Mouse (Mus musculus) kidney, adult 2 months (tissue): ENCODE results near the gene Capn3. TPM values are rescaled to one million over a fixed set of nuclear protein-coding genes. Genes with fewer than 3 reads are reported as not detected.

ENCODE experiments used
- DNase-seq: peaks from one replicate; pipeline ENCODE4 v3.0.0; 2021
- H3K27ac ChIP-seq: fragments of 200-500 bp; 2 replicates; pipeline ENCODE4 v1.5.1; 2012; ENCODE audit warnings: low read depth, low read length, control low read depth, inconsistent platforms; ENCODE audit not compliant: insufficient read depth
- H3K27me3 ChIP-seq: fragments of 200-500 bp; replicated peaks from 2 replicates; pipeline ENCODE4 v1.6.1; 2012; ENCODE audit warnings: mild to moderate bottlenecking, moderate library complexity, low read length, inconsistent platforms; ENCODE audit not compliant: control insufficient read depth, insufficient read depth
- H3K36me3 ChIP-seq: fragments of 200-500 bp; 2 replicates; pipeline ENCODE4 v1.6.1; 2012; ENCODE audit warnings: mild to moderate bottlenecking, moderate library complexity, low read length, inconsistent platforms; ENCODE audit not compliant: control insufficient read depth, insufficient read depth
- H3K4me1 ChIP-seq: fragments of 200-500 bp; 2 replicates; pipeline ENCODE4 v1.6.1; 2011; ENCODE audit warnings: low read length; ENCODE audit not compliant: control insufficient read depth, insufficient read depth
- H3K4me3 ChIP-seq: fragments of 200-500 bp; 2 replicates; pipeline ENCODE4 v1.5.1; 2011; ENCODE audit warnings: mild to moderate bottlenecking, low read depth, low read length, control low read depth; ENCODE audit not compliant: insufficient read depth
- CTCF ChIP-seq: fragments of 200-500 bp; conservative IDR thresholded peaks from 2 replicates; pipeline ENCODE4 v1.5.1; 2011; ENCODE audit warnings: low read depth, mild to moderate bottlenecking, control low read depth, low read length, moderate library complexity, mixed read lengths; ENCODE audit not compliant: insufficient read depth, insufficient read length
- POLR2A ChIP-seq: fragments of 200-500 bp; IDR thresholded peaks from one replicate; pipeline ENCODE4 v1.6.1; 2011; ENCODE audit warnings: low read depth, low read length, control low read depth
- WGBS: fragments of 180-500 bp; shearing (Covaris S2); methylation state at CpG from one replicate; pipeline ENCODE4 v1.1.7; 2018; 5-methylcytosine and 5-hydroxymethylcytosine counted together
- polyA plus RNA-seq: library from polyadenylated mRNA; depleted of rRNA; stranded (reverse); fragments of >200 nt; gene quantifications from 2 replicates; pipeline ENCODE4 v1.2.3, GENCODE M21; 2012

Capn3 gene
- polyA plus RNA-seq, 1 experiment: 1.0 TPM

- DNase-seq: no peak
- H3K27ac ChIP-seq: no peak overlapping the region
- no peaks in the 10 kb centered on the region for H3K27me3 ChIP-seq
- TF ChIP-seq POLR2A (no peak), CTCF (no peak)
- H3K36me3 ChIP-seq: peaks cover 2% of the 10 kb centered on the region; the same call in 1 of the 2 replicates
- no peaks in the 10 kb centered on the region for H3K4me1 ChIP-seq
- H3K4me3 ChIP-seq: no peak overlapping the region
- 93% methylated on average over 2 of the region's 2 CpGs for WGBS
Measured at GRCm38 (mm10) chr2:120464732-120465396, 9.0 kb downstream of the Capn3 start.

- no peak overlapping the region for H3K27ac ChIP-seq
- no peak overlapping the region for H3K4me3 ChIP-seq
- no peaks in the 10 kb centered on the region for H3K4me1 ChIP-seq
- H3K36me3 ChIP-seq: no peaks in the 10 kb centered on the region; the same call in 1 of the 2 replicates
- no peak for DNase-seq
- no peaks in the 10 kb centered on the region for H3K27me3 ChIP-seq
- WGBS: 81% methylated on average over 5 of the region's 5 CpGs
- no peak for TF ChIP-seq CTCF
- no peak for TF ChIP-seq POLR2A
Measured at GRCm38 (mm10) chr2:120465397-120465785, 9.6 kb downstream of the Capn3 start.

- no peak for TF ChIP-seq CTCF
- no peak for TF ChIP-seq POLR2A
- H3K27me3 ChIP-seq: no peaks in the 10 kb centered on the region
Measured at GRCm38 (mm10) chr2:120468011-120468410, 12.2 kb downstream of the Capn3 start.

GRCm38 (mm10) chr2:120469220-120469619, 13.4 kb downstream of the Capn3 start:
- Histone ChIP-seq H3K27ac (no peak overlapping the region), H3K36me3 (no peaks in the 10 kb centered on the region), H3K27me3 (no peaks in the 10 kb centered on the region), H3K4me3 (no peak overlapping the region), H3K4me1 (no peaks in the 10 kb centered on the region)
- WGBS: 87% methylated on average over 3 of the region's 3 CpGs
- TF ChIP-seq CTCF (no peak), POLR2A (no peak)
- DNase-seq: no peak

More at GRCm38 (mm10) chr2:120468011-120468410, 12.2 kb downstream of the Capn3 start:
- H3K4me3 ChIP-seq: no peak overlapping the region
- no peaks in the 10 kb centered on the region for H3K4me1 ChIP-seq
- no peak for DNase-seq
- no peak overlapping the region for H3K27ac ChIP-seq
- H3K36me3 ChIP-seq: no peaks in the 10 kb centered on the region

GRCm38 (mm10) chr2:120469715-120470114, 13.9 kb downstream of the Capn3 start:
- Histone ChIP-seq H3K27ac (no peak overlapping the region), H3K36me3 (no peaks in the 10 kb centered on the region), H3K4me1 (no peaks in the 10 kb centered on the region), H3K27me3 (no peaks in the 10 kb centered on the region), H3K4me3 (no peak overlapping the region)
- WGBS: 88% methylated on average over 10 of the region's 10 CpGs
- TF ChIP-seq CTCF (no peak), POLR2A (no peak)
- no peak for DNase-seq

GRCm38 (mm10) chr2:120470856-120471255, 15.0 kb downstream of the Capn3 start:
- no peak overlapping the region for H3K27ac ChIP-seq
- H3K27me3 ChIP-seq: no peaks in the 10 kb centered on the region
- H3K4me1 ChIP-seq: no peaks in the 10 kb centered on the region
- no peak overlapping the region for H3K4me3 ChIP-seq
- no peak for DNase-seq
- 76% methylated on average over 4 of the region's 4 CpGs for WGBS
- no peaks in the 10 kb centered on the region for H3K36me3 ChIP-seq
- TF ChIP-seq CTCF (no peak), POLR2A (no peak)

GRCm38 (mm10) chr2:120476277-120477087, 20.7 kb downstream of the Capn3 start:
- Histone ChIP-seq H3K4me3 (no peak overlapping the region), H3K36me3 (no peaks in the 10 kb centered on the region), H3K27me3 (no peaks in the 10 kb centered on the region), H3K4me1 (no peaks in the 10 kb centered on the region), H3K27ac (no peak overlapping the region)
- no peak for TF ChIP-seq CTCF
- TF ChIP-seq POLR2A: no peak
- WGBS: 83% methylated on average over 13 of the region's 13 CpGs
- DNase-seq: no peak
